In the genomic region with DNA sequence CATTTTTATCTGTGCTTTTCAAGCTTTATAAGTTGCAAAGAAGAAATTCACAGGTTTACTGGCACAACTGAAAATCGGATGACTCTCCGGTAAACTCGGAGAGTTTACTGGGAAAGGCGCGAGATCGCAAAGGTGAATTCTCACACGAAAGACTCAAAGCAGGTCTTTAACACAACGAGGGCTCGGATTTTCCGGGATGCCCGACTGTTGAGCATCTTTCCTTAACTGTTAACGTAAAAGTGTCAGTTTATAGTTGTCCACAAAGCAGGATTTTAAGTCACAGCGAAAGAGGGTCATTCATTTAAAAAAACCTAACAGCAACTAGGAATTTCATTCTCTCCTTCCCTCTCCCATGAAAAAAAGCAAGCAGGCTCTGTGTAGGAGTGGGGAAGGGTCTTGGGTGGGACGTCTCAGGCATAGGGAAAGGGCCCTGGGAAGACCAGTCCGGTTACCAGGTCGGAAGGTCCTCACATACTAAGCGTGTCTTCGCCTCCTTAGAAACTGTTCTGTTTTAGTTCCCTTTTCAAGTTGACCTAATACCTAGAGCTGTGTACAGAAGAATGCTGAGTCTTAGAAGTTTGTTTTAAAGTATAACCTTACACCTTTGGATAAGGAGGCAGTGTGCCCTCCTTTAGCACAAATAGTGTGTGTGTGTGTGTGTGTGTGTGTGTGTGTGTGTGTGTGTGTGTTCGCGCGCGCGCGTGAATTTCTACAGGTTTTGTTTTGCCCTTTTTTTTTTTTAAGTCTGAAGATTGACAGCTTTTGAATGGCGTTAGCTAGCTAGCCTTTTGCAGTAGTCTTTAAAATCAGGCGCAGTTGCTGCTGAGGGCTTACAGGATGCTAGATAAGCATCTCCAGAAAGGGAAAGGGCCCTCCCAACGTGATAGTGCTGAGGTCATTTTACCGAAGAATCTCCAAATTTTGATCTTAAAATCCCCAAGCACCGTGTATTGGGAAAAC, we compare ENCODE assay signal across 10 mouse cellular contexts. TPM values are rescaled to one million over a fixed set of nuclear protein-coding genes. Genes with fewer than 3 reads are reported as not detected.
DNase-seq lines count a peak whose midpoint lies in the region.
"Had no signal": no experiment of that assay in that cellular context is flagged by ENCODE, and none has a peak within 500 bp of the region (broad histone marks: within the 10 kb centered on the region; RNA-seq: fewer than 3 reads in every experiment).

No protein-coding gene starts in this region.

- DNase-seq in heart, adult 11 months, result peak; percentile 33
- DNase-seq in heart, adult 8-10 months (ENCODE audit: low spot score), result no peak
- DNase-seq in embryo, embryonic 9.5 days (ENCODE audit: extremely low spot score), result peak; percentile 36
- peak; percentile 3 for DNase-seq in induced T-regulatory cell, adult 2 months (ENCODE audit: low read depth)
- DNase-seq in neural tube, embryonic 10.5 days (ENCODE audit: extremely low spot score, low spot score), result peak; percentile 40
- DNase-seq in spleen, adult 18-20 months, result no peak
- no peak for DNase-seq in left cerebral cortex, adult 9 months (ENCODE audit: low spot score in 2 of 2)
- no peak for DNase-seq in layer of hippocampus, adult 8-10 months (ENCODE audit: low spot score in 2 of 2)
- DNase-seq: kidney, adult 11 months had no signal

RNA-seq across cellular contexts. Expression of gene Cnpy1, which starts 34.7 kb away (rescaled TPM):
- not detected for total RNA-seq in heart, adult 8-10 months (2022)
- total RNA-seq in layer of hippocampus, adult 8-10 months (2022), result under 1 TPM in 3 of 4 experiments, not detected in 1; 0.12 to 0.43 (median 0.25) TPM
- total RNA-seq: megakaryocyte-erythroid progenitor cell, adult 5-6 weeks had no signal

RNA-seq across cellular contexts. Expression of gene En2, which starts 45.4 kb away (rescaled TPM):
- total RNA-seq in heart, adult 8-10 months (2022), result under 1 TPM in 1 of 4 experiments, not detected in 3; 0.09 TPM
- under 1 TPM; 0.27 to 0.57 (median 0.40) TPM for total RNA-seq in layer of hippocampus, adult 8-10 months (2022)
- total RNA-seq: megakaryocyte-erythroid progenitor cell, adult 5-6 weeks had no signal

Comparison
In these comparisons a context has a peak if more than half of its experiments do, and no peak if none do; other contexts are left out.
1. DNase-seq: peak in heart, adult 11 months (single experiment), embryo, embryonic 9.5 days (single experiment), induced T-regulatory cell, adult 2 months (single experiment) and neural tube, embryonic 10.5 days (single experiment); none in heart, adult 8-10 months (single experiment), spleen, adult 18-20 months (0 of 2), left cerebral cortex, adult 9 months (0 of 2) and layer of hippocampus, adult 8-10 months (0 of 2).